Mouse (Mus musculus) cerebellum, adult 2 months (tissue): Measurements from ENCODE around the gene Pdzd2.

ENCODE experiments used
- CTCF ChIP-seq: fragments of 200-500 bp; IDR thresholded peaks from 2 replicates; pipeline ENCODE4 v1.5.1; 2011; ENCODE audit warnings: low read depth, mild to moderate bottlenecking, control low read depth, low read length, moderate library complexity, borderline replicate concordance; ENCODE audit not compliant: insufficient read depth
- POLR2A ChIP-seq: fragments of 200-500 bp; IDR thresholded peaks from 2 replicates; pipeline ENCODE4 v1.6.1; 2011; ENCODE audit warnings: low read length, control low read depth, borderline replicate concordance; ENCODE audit not compliant: insufficient read depth

- TF ChIP-seq CTCF = no peak
- TF ChIP-seq POLR2A = no peak
Observed at GRCm38 (mm10) chr15:12314584-12314983, 425.1 kb downstream of the Pdzd2 start.
